Mouse (Mus musculus): ENCODE data around the gene Vav2. TPM values are rescaled to one million over a fixed set of nuclear protein-coding genes. Genes with fewer than 3 reads are reported as not detected.

Vav2 gene
- total RNA-seq, 1 experiment = 17.4 TPM

- H3K9ac ChIP-seq (ENCODE audit: insufficient read depth, low read depth, low read length, poor library complexity, severe bottlenecking) = no peak overlapping the region
- no peak overlapping the region for H3K4me3 ChIP-seq (ENCODE audit: insufficient read depth in 1 of 2, low read depth in 1 of 2, low read length in 2 of 2, poor library complexity in 1 of 2, severe bottlenecking in 1 of 2)
- no peaks in the 10 kb centered on the region for H3K36me3 ChIP-seq (ENCODE audit: control insufficient read depth, insufficient read depth, low read length, poor library complexity, severe bottlenecking)
- no peaks in the 10 kb centered on the region for H3K9me3 ChIP-seq (ENCODE audit: control insufficient read depth, insufficient read depth, low read depth, low read length)
- H3K27ac ChIP-seq (ENCODE audit: insufficient read depth, low read depth, low read length, poor library complexity, severe bottlenecking) = no peak overlapping the region
- H3K4me1 ChIP-seq (ENCODE audit: control insufficient read depth in 2 of 2, insufficient read depth in 2 of 2, low read length in 2 of 2, poor library complexity in 1 of 2) = peaks cover 21 to 45% of the 10 kb centered on the region in 2 experiments
- TF ChIP-seq ZC3H11A (IDR thresholded peaks at IDR 0.05; ENCODE audit: borderline replicate concordance, low read depth, low read length) = no peak
- TF ChIP-seq CHD2 (IDR thresholded peaks at IDR 0.05; ENCODE audit: low read depth, low read length) = no peak
- no peak for TF ChIP-seq HCFC1 (IDR thresholded peaks at IDR 0.05; ENCODE audit: borderline replicate concordance, insufficient read depth, low read length)
- no peak for TF ChIP-seq ZNF384 (IDR thresholded peaks at IDR 0.05; ENCODE audit: low read depth, low read length)
- no peak for TF ChIP-seq MAFK (IDR thresholded peaks at IDR 0.05; ENCODE audit: insufficient read depth, low read depth, low read length)
- in situ Hi-C loops (cut with MboI; ENCODE audit: low sequenced_read_pairs in 2 of 2, unreplicated experiment in 2 of 2) = no loop called here
- DNase-seq (ENCODE audit: low read depth, low spot score) = no peak
These were observed 10.4 kb downstream of the Vav2 start for GRCm38 (mm10) chr2:27416425-27416824.

GRCm38 (mm10) chr2:27415060-27415783 is 11.6 kb downstream of the Vav2 start:
- Histone ChIP-seq H3K4me3 (ENCODE audit: insufficient read depth in 1 of 2, low read depth in 1 of 2, low read length in 2 of 2, poor library complexity in 1 of 2, severe bottlenecking in 1 of 2) (no peak overlapping the region), H3K9me3 (ENCODE audit: control insufficient read depth, insufficient read depth, low read depth, low read length) (no peaks in the 10 kb centered on the region), H3K27ac (ENCODE audit: insufficient read depth, low read depth, low read length, poor library complexity, severe bottlenecking) (no peak overlapping the region), H3K36me3 (ENCODE audit: control insufficient read depth, insufficient read depth, low read length, poor library complexity, severe bottlenecking) (no peaks in the 10 kb centered on the region), H3K4me1 (ENCODE audit: control insufficient read depth in 2 of 2, insufficient read depth in 2 of 2, low read length in 2 of 2, poor library complexity in 1 of 2) (peaks cover 28 to 54% of the 10 kb centered on the region in 2 experiments), H3K9ac (ENCODE audit: insufficient read depth, low read depth, low read length, poor library complexity, severe bottlenecking) (no peak overlapping the region)
- DNase-seq (ENCODE audit: low read depth, low spot score) = no peak
- TF ChIP-seq ZC3H11A (IDR thresholded peaks at IDR 0.05; ENCODE audit: borderline replicate concordance, low read depth, low read length) (no peak), MAFK (IDR thresholded peaks at IDR 0.05; ENCODE audit: insufficient read depth, low read depth, low read length) (no peak), CHD2 (IDR thresholded peaks at IDR 0.05; ENCODE audit: low read depth, low read length) (no peak), HCFC1 (IDR thresholded peaks at IDR 0.05; ENCODE audit: borderline replicate concordance, insufficient read depth, low read length) (no peak), ZNF384 (IDR thresholded peaks at IDR 0.05; ENCODE audit: low read depth, low read length) (no peak)
- in situ Hi-C loops (cut with MboI; ENCODE audit: low sequenced_read_pairs in 2 of 2, unreplicated experiment in 2 of 2) = no loop called here

GRCm38 (mm10) chr2:27413936-27414657 is 12.7 kb downstream of the Vav2 start:
- Histone ChIP-seq H3K9ac (ENCODE audit: insufficient read depth, low read depth, low read length, poor library complexity, severe bottlenecking) (no peak overlapping the region), H3K27ac (ENCODE audit: insufficient read depth, low read depth, low read length, poor library complexity, severe bottlenecking) (no peak overlapping the region), H3K4me3 (ENCODE audit: insufficient read depth in 1 of 2, low read depth in 1 of 2, low read length in 2 of 2, poor library complexity in 1 of 2, severe bottlenecking in 1 of 2) (peak overlapping the region in 1 of 2 experiments; percentile 22; a peak in 1 of 4 replicates), H3K36me3 (ENCODE audit: control insufficient read depth, insufficient read depth, low read length, poor library complexity, severe bottlenecking) (no peaks in the 10 kb centered on the region), H3K4me1 (ENCODE audit: control insufficient read depth in 2 of 2, insufficient read depth in 2 of 2, low read length in 2 of 2, poor library complexity in 1 of 2) (peaks cover 28 to 54% of the 10 kb centered on the region in 2 experiments), H3K9me3 (ENCODE audit: control insufficient read depth, insufficient read depth, low read depth, low read length) (no peaks in the 10 kb centered on the region)
- no peak for DNase-seq (ENCODE audit: low read depth, low spot score)
- in situ Hi-C loops (cut with MboI; ENCODE audit: low sequenced_read_pairs in 2 of 2, unreplicated experiment in 2 of 2) = no loop called here
- TF ChIP-seq HCFC1 (IDR thresholded peaks at IDR 0.05; ENCODE audit: borderline replicate concordance, insufficient read depth, low read length) (no peak), ZC3H11A (IDR thresholded peaks at IDR 0.05; ENCODE audit: borderline replicate concordance, low read depth, low read length) (no peak), MAFK (IDR thresholded peaks at IDR 0.05; ENCODE audit: insufficient read depth, low read depth, low read length) (no peak), ZNF384 (IDR thresholded peaks at IDR 0.05; ENCODE audit: low read depth, low read length) (no peak), CHD2 (IDR thresholded peaks at IDR 0.05; ENCODE audit: low read depth, low read length) (no peak)

GRCm38 (mm10) chr2:27413582-27413935 is 13.3 kb downstream of the Vav2 start:
- Histone ChIP-seq H3K4me3 (ENCODE audit: insufficient read depth in 1 of 2, low read depth in 1 of 2, low read length in 2 of 2, poor library complexity in 1 of 2, severe bottlenecking in 1 of 2) (no peak overlapping the region), H3K9me3 (ENCODE audit: control insufficient read depth, insufficient read depth, low read depth, low read length) (no peaks in the 10 kb centered on the region), H3K9ac (ENCODE audit: insufficient read depth, low read depth, low read length, poor library complexity, severe bottlenecking) (no peak overlapping the region), H3K36me3 (ENCODE audit: control insufficient read depth, insufficient read depth, low read length, poor library complexity, severe bottlenecking) (no peaks in the 10 kb centered on the region), H3K4me1 (ENCODE audit: control insufficient read depth in 2 of 2, insufficient read depth in 2 of 2, low read length in 2 of 2, poor library complexity in 1 of 2) (peaks cover 28 to 50% of the 10 kb centered on the region in 2 experiments), H3K27ac (ENCODE audit: insufficient read depth, low read depth, low read length, poor library complexity, severe bottlenecking) (no peak overlapping the region)
- in situ Hi-C loops (cut with MboI; ENCODE audit: low sequenced_read_pairs in 2 of 2, unreplicated experiment in 2 of 2) = no loop called here
- TF ChIP-seq HCFC1 (IDR thresholded peaks at IDR 0.05; ENCODE audit: borderline replicate concordance, insufficient read depth, low read length) (no peak), ZNF384 (IDR thresholded peaks at IDR 0.05; ENCODE audit: low read depth, low read length) (no peak), MAFK (IDR thresholded peaks at IDR 0.05; ENCODE audit: insufficient read depth, low read depth, low read length) (no peak), CHD2 (IDR thresholded peaks at IDR 0.05; ENCODE audit: low read depth, low read length) (no peak), ZC3H11A (IDR thresholded peaks at IDR 0.05; ENCODE audit: borderline replicate concordance, low read depth, low read length) (no peak)
- no peak for DNase-seq (ENCODE audit: low read depth, low spot score)

All from ES-E14 (cell line).